Comparison of ENCODE assay signal across 17 mouse cellular contexts in the genomic region with DNA sequence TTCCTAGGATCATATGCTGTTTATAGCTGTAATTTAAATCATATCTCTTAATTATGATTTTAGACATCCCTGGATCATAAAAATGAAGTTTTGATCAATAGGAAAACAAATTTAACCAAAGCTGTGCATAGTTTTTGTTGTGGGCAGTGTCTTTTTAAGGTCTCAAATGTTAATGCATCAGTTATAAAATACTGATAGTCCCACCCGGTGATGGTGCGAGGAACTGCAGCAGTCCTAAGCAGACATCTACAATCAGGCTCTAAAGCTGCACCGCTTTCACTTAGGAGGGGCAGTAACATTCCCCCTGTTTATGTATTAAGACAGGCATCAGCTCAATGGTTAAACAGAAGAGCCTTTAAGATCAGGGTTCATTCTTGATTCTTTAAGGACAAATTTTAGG. TPM values are rescaled to one million over a fixed set of nuclear protein-coding genes. Genes with fewer than 3 reads are reported as not detected.
DNase-seq lines count a peak whose midpoint lies in the region; ATAC-seq and TF ChIP-seq lines count a peak whose summit lies in the region.
"Had no signal": no experiment of that assay in that cellular context is flagged by ENCODE, and none has a peak within 500 bp of the region (broad histone marks: within the 10 kb centered on the region; RNA-seq: fewer than 3 reads in every experiment).

No protein-coding gene starts in this region.

- H3K9me3 ChIP-seq in hindbrain, postnatal 0 days (ENCODE audit: low read length): no peaks in the 10 kb centered on the region
- no peaks in the 10 kb centered on the region for H3K9me3 ChIP-seq in hindbrain, embryonic 14.5 days (ENCODE audit: control insufficient read depth, low read length)
- H3K9me3 ChIP-seq: embryonic facial prominence, embryonic 15.5 days; heart, embryonic 15.5 days; hindbrain, embryonic 13.5 days; limb, embryonic 12.5 days; midbrain, embryonic 12.5 days had no signal

- peak; percentile 42 for TF ChIP-seq CTCF in hindbrain, postnatal 0 days (IDR thresholded peaks at IDR 0.05; ENCODE audit: low read depth)
- peak; percentile 29 for TF ChIP-seq CTCF in Patski (IDR thresholded peaks at IDR 0.05)

- POLR2A ChIA-PET in Patski (lab: Charles Lee): no interaction called here

- H3K36me3 ChIP-seq in hindbrain, postnatal 0 days (ENCODE audit: insufficient read depth, low read length): peaks cover 24% of the 10 kb centered on the region
- peaks cover 52% of the 10 kb centered on the region for H3K36me3 ChIP-seq in hindbrain, embryonic 14.5 days (replicated peaks; ENCODE audit: control insufficient read depth, insufficient read depth)

- ATAC-seq in hindbrain, postnatal 0 days: no peak
- no peak for ATAC-seq in hindbrain, embryonic 14.5 days (ENCODE audit: low FRiP score)
- ATAC-seq in Patski: no peak

- H3K27me3 ChIP-seq in hindbrain, postnatal 0 days (ENCODE audit: insufficient read depth, low read length): no peaks in the 10 kb centered on the region
- no peaks in the 10 kb centered on the region for H3K27me3 ChIP-seq in hindbrain, embryonic 14.5 days (ENCODE audit: control insufficient read depth, insufficient read depth, low read length)
- no peaks in the 10 kb centered on the region for H3K27me3 ChIP-seq in Patski
- H3K27me3 ChIP-seq: embryonic facial prominence, embryonic 15.5 days; heart, embryonic 15.5 days; hindbrain, embryonic 13.5 days; limb, embryonic 12.5 days; midbrain, embryonic 12.5 days had no signal

- H3K9ac ChIP-seq in hindbrain, postnatal 0 days (replicated peaks; ENCODE audit: low read length): no peak overlapping the region
- no peak overlapping the region for H3K9ac ChIP-seq in hindbrain, embryonic 14.5 days
- H3K9ac ChIP-seq: embryonic facial prominence, embryonic 15.5 days; heart, embryonic 15.5 days; hindbrain, embryonic 13.5 days; limb, embryonic 12.5 days; liver, embryonic 14.5 days; midbrain, embryonic 12.5 days had no signal

- H3K27ac ChIP-seq in hindbrain, postnatal 0 days: no peak overlapping the region
- no peak overlapping the region for H3K27ac ChIP-seq in hindbrain, embryonic 14.5 days
- H3K27ac ChIP-seq: embryonic facial prominence, embryonic 15.5 days; heart, embryonic 15.5 days; hindbrain, embryonic 13.5 days; limb, embryonic 12.5 days; liver, embryonic 14.5 days; midbrain, embryonic 12.5 days had no signal

- H3K4me3 ChIP-seq in hindbrain, postnatal 0 days (ENCODE audit: low read length): no peak overlapping the region
- H3K4me3 ChIP-seq in hindbrain, embryonic 14.5 days (replicated peaks; ENCODE audit: low read length): no peak overlapping the region
- H3K4me3 ChIP-seq: embryonic facial prominence, embryonic 15.5 days; heart, embryonic 15.5 days; hindbrain, embryonic 13.5 days; limb, embryonic 12.5 days; midbrain, embryonic 12.5 days had no signal

- DNase-seq in hindbrain, postnatal 0 days (ENCODE audit: low spot score): no peak
- no peak for DNase-seq in hindbrain, embryonic 14.5 days (ENCODE audit: low spot score)
- peak; percentile 24 for DNase-seq in retina, embryonic 14.5 days (ENCODE audit: low spot score)
- no peak for DNase-seq in retina, postnatal 1 day
- DNase-seq in Patski (ENCODE audit: low read depth, low spot score): no peak
- DNase-seq in frontal cortex, postnatal 36 days (ENCODE audit: low spot score in 2 of 2): no peak
- no peak for DNase-seq in testis, postnatal 14 days (ENCODE audit: low spot score)
- DNase-seq: adrenal gland, postnatal 36 days; kidney, adult 8-10 months; lung, postnatal 36 days; thymus, adult 18-20 months had no signal

- CTCF ChIA-PET in Patski (lab: Charles Lee): interaction anchor here (1.6 kb wide), 1 partner anchor 11 kb away, joined by 4 read pairs; no protein-coding TSS in a partner anchor

- in situ Hi-C loops in Patski (cut with MboI; ENCODE audit: low pct_unique_long_range_greater_than_20kb): no loop called here

- H3K4me2 ChIP-seq in hindbrain, postnatal 0 days (ENCODE audit: low read depth, low read length): no peak overlapping the region
- no peak overlapping the region for H3K4me2 ChIP-seq in hindbrain, embryonic 14.5 days (replicated peaks)
- H3K4me2 ChIP-seq: embryonic facial prominence, embryonic 15.5 days; heart, embryonic 15.5 days; hindbrain, embryonic 13.5 days; limb, embryonic 12.5 days; midbrain, embryonic 12.5 days had no signal

- WGBS in hindbrain, postnatal 0 days: 80% methylated on average over 3 of the region's 3 CpGs
- 82% methylated on average over 3 of the region's 3 CpGs for WGBS in hindbrain, embryonic 14.5 days

- no peaks in the 10 kb centered on the region for H3K4me1 ChIP-seq in hindbrain, postnatal 0 days (ENCODE audit: insufficient read depth, low read length)
- H3K4me1 ChIP-seq in hindbrain, embryonic 14.5 days (replicated peaks; ENCODE audit: control insufficient read depth, insufficient read depth, low read length): no peaks in the 10 kb centered on the region
- H3K4me1 ChIP-seq: embryonic facial prominence, embryonic 15.5 days; heart, embryonic 15.5 days; hindbrain, embryonic 13.5 days; limb, embryonic 12.5 days had no signal

RNA-seq across cellular contexts. Expression of gene Slc30a6, which starts 5.6 kb away (rescaled TPM):
- total RNA-seq in hindbrain, postnatal 0 days (2014; rRNA removed): 22.1 and 23.5 TPM in 2 replicates
- 25.6 and 26.9 TPM in 2 replicates for polyA plus RNA-seq in hindbrain, postnatal 0 days (2015; fragmentation: Nextera tagmentation; extraction: Ambion mirVana)
- polyA plus RNA-seq in hindbrain, embryonic 14.5 days (2014; fragmentation: Nextera tagmentation; extraction: Ambion mirVana): 28.1 and 30.8 TPM in 2 replicates
- 24.6 TPM for polyA plus RNA-seq in Patski (2021)

RNA-seq across cellular contexts. Expression of gene Spast, which starts 51.1 kb away (rescaled TPM):
- 92.2 and 96.7 TPM in 2 replicates for total RNA-seq in hindbrain, postnatal 0 days (2014; rRNA removed)
- 24.4 and 25.3 TPM in 2 replicates for polyA plus RNA-seq in hindbrain, postnatal 0 days (2015; fragmentation: Nextera tagmentation; extraction: Ambion mirVana)
- polyA plus RNA-seq in hindbrain, embryonic 14.5 days (2014; fragmentation: Nextera tagmentation; extraction: Ambion mirVana): 54.1 and 54.4 TPM in 2 replicates
- polyA plus RNA-seq in Patski (2021): 27.5 TPM
